Comparison of ENCODE assay signal across 8 mouse cellular contexts in the genomic region with DNA sequence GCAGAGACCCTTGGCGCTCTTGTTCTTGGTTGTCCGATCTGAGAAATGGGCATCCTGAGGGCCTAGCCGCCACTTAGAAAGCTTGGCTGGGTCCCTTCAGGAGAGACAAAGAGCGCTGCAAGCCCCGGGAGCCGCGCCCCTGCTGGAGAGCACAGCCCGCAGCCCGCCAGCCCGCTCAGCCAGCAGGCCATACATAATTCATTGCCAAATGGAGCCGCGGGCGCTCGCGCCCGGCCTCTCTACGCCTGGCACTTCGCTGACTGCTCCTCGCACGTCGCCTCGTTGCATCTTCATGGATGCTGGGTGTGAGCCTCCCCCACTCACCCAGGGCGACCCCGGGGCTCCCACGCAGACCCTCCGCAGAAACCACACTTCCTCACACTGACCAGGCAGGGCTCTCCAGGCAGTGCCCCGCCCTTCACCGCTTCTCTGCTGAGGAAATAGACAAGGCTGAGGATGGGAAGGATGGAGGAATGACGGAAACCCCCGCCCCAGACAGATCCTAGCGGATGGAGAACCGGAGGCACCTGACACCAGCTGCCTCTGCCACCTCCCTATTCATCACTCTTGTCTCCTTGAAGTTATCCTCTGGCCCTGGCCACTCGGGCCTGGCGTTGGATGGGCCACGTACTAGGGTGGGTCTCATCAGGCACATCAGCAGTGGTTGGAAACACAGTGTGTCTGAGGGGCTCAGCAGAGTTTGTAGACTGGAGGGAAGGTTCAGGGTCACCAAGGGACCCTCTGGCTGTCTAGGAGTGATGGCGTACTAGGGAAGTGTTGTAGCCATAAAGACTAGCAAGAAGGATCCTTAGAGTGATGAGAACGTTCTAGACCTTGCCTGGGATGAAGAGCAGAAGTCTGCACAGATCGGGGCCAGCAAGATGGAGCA.
A peak's percentile ranks its signal among the peaks of the same experiment; 100 is the strongest.
DNase-seq lines count a peak whose midpoint lies in the region; ATAC-seq and TF ChIP-seq lines count a peak whose summit lies in the region.

No protein-coding gene starts in this region.

- H3K27ac ChIP-seq in embryonic facial prominence, embryonic 14.5 days (replicated peaks; ENCODE audit: low read depth, low read length): no peak overlapping the region; the same call in 1 of the 2 replicates
- peak overlapping the region; percentile 55 for H3K27ac ChIP-seq in intestine, embryonic 14.5 days (ENCODE audit: low read depth)
- H3K27ac ChIP-seq in lung, postnatal 0 days (ENCODE audit: low read length): no peak overlapping the region; the same call in 1 of the 2 replicates
- H3K27ac ChIP-seq in stomach, embryonic 16.5 days (ENCODE audit: low read length): peak overlapping the region; percentile 39; the same call in 1 of the 2 replicates

- peak; percentile 52 for DNase-seq in layer of hippocampus, adult 11-12 months (ENCODE audit: low spot score)
- no peak for DNase-seq in layer of hippocampus, postnatal 36 days
- peak; percentile 45 to 59 for DNase-seq in adrenal gland, postnatal 36 days
- peak; percentile 73 for DNase-seq in embryonic facial prominence, embryonic 14.5 days (ENCODE audit: low spot score)
- peak; percentile 79 for DNase-seq in intestine, embryonic 14.5 days (ENCODE audit: low spot score)
- DNase-seq in lung, postnatal 0 days (ENCODE audit: low spot score): peak; percentile 68
- DNase-seq in layer of hippocampus, postnatal 14 days (ENCODE audit: low spot score in 2 of 2): no peak

- ATAC-seq in embryonic facial prominence, embryonic 14.5 days (ENCODE audit: low read depth): no peak; the same call in 1 of the 2 replicates
- peak; percentile 35; the same call in 1 of the 2 replicates for ATAC-seq in intestine, embryonic 14.5 days (replicated peaks; ENCODE audit: low FRiP score, low TSS enrichment, low read depth)
- ATAC-seq in lung, postnatal 0 days: peak; percentile 58
- peak; percentile 33; the same call in 1 of the 2 replicates for ATAC-seq in stomach, embryonic 16.5 days (ENCODE audit: insufficient read depth, low FRiP score)

- TF ChIP-seq EP300 in lung, postnatal 0 days (IDR thresholded peaks at IDR 0.05): no peak

- H3K4me3 ChIP-seq in embryonic facial prominence, embryonic 14.5 days (ENCODE audit: low read depth, low read length): peak overlapping the region; percentile 16; the same call in 1 of the 2 replicates
- H3K4me3 ChIP-seq in intestine, embryonic 14.5 days (ENCODE audit: low read depth, low read length): peak overlapping the region; percentile 26
- H3K4me3 ChIP-seq in lung, postnatal 0 days (ENCODE audit: low read depth, low read length): 0 out of 2 replicates have a peak overlapping the region, but pooled peaks have one; percentile 20
- peak overlapping the region; percentile 33 for H3K4me3 ChIP-seq in stomach, embryonic 16.5 days (replicated peaks; ENCODE audit: low read length)

- H3K27me3 ChIP-seq in embryonic facial prominence, embryonic 14.5 days (replicated peaks; ENCODE audit: control insufficient read depth, insufficient read depth, low read length): no peaks in the 10 kb centered on the region
- no peaks in the 10 kb centered on the region for H3K27me3 ChIP-seq in intestine, embryonic 14.5 days (replicated peaks; ENCODE audit: control insufficient read depth, insufficient read depth, low read length)
- H3K27me3 ChIP-seq in lung, postnatal 0 days (replicated peaks; ENCODE audit: insufficient read depth, low read length): no peaks in the 10 kb centered on the region
- H3K27me3 ChIP-seq in stomach, embryonic 16.5 days (ENCODE audit: control insufficient read depth, insufficient read depth, low read length): no peaks in the 10 kb centered on the region

- H3K9me3 ChIP-seq in embryonic facial prominence, embryonic 14.5 days (ENCODE audit: control insufficient read depth, low read length): no peaks in the 10 kb centered on the region
- H3K9me3 ChIP-seq in intestine, embryonic 14.5 days (ENCODE audit: control insufficient read depth, low read length): no peaks in the 10 kb centered on the region
- no peaks in the 10 kb centered on the region for H3K9me3 ChIP-seq in lung, postnatal 0 days (ENCODE audit: low read length)
- no peaks in the 10 kb centered on the region for H3K9me3 ChIP-seq in stomach, embryonic 16.5 days (replicated peaks; ENCODE audit: control insufficient read depth, low read length)

- peak; percentile 53 for TF ChIP-seq CTCF in lung, postnatal 0 days (IDR thresholded peaks at IDR 0.05)

- peak overlapping the region; percentile 47 for H3K9ac ChIP-seq in embryonic facial prominence, embryonic 14.5 days (ENCODE audit: low read depth, low read length)
- peak overlapping the region; percentile 52 for H3K9ac ChIP-seq in intestine, embryonic 14.5 days (ENCODE audit: low read length)
- peak overlapping the region; percentile 43; the same call in 1 of the 2 replicates for H3K9ac ChIP-seq in lung, postnatal 0 days (replicated peaks; ENCODE audit: low read depth)
- H3K9ac ChIP-seq in stomach, embryonic 16.5 days (ENCODE audit: low read length): peak overlapping the region; percentile 74

- peaks cover 43% of the 10 kb centered on the region for H3K4me1 ChIP-seq in embryonic facial prominence, embryonic 14.5 days (ENCODE audit: control insufficient read depth, insufficient read depth, low read length)
- peaks cover 45% of the 10 kb centered on the region for H3K4me1 ChIP-seq in intestine, embryonic 14.5 days (replicated peaks; ENCODE audit: control insufficient read depth, insufficient read depth, low read length)
- peaks cover 18% of the 10 kb centered on the region for H3K4me1 ChIP-seq in lung, postnatal 0 days (ENCODE audit: insufficient read depth, low read depth, low read length)
- peaks cover 47% of the 10 kb centered on the region for H3K4me1 ChIP-seq in stomach, embryonic 16.5 days (ENCODE audit: control insufficient read depth, insufficient read depth, low read length)

- WGBS in embryonic facial prominence, embryonic 14.5 days: 21% methylated on average over 37 of the region's 38 CpGs
- WGBS in intestine, embryonic 14.5 days: 11% methylated on average over 38 of the region's 38 CpGs
- WGBS in lung, postnatal 0 days: 16% methylated on average over 38 of the region's 38 CpGs
- 16% methylated on average over 38 of the region's 38 CpGs for WGBS in stomach, embryonic 16.5 days

- H3K36me3 ChIP-seq in embryonic facial prominence, embryonic 14.5 days (ENCODE audit: control insufficient read depth, insufficient read depth, low read length): no peaks in the 10 kb centered on the region
- no peaks in the 10 kb centered on the region for H3K36me3 ChIP-seq in intestine, embryonic 14.5 days (ENCODE audit: control insufficient read depth, insufficient read depth, low read length)
- no peaks in the 10 kb centered on the region for H3K36me3 ChIP-seq in lung, postnatal 0 days (ENCODE audit: insufficient read depth, low read length)
- no peaks in the 10 kb centered on the region for H3K36me3 ChIP-seq in stomach, embryonic 16.5 days (ENCODE audit: control insufficient read depth, insufficient read depth, low read length)

- H3K4me2 ChIP-seq in embryonic facial prominence, embryonic 14.5 days (ENCODE audit: low read depth, low read length): peak overlapping the region; percentile 49
- peak overlapping the region; percentile 54 for H3K4me2 ChIP-seq in intestine, embryonic 14.5 days (ENCODE audit: low read length)
- peak overlapping the region; percentile 54 for H3K4me2 ChIP-seq in lung, postnatal 0 days (replicated peaks; ENCODE audit: low read depth, low read length)
- peak overlapping the region; percentile 56 for H3K4me2 ChIP-seq in stomach, embryonic 16.5 days (ENCODE audit: low read depth, low read length)

Comparison
In these comparisons a context has a peak if more than half of its experiments do, and no peak if none do; other contexts are left out.
1. DNase-seq: peak in layer of hippocampus, adult 11-12 months (single experiment), adrenal gland, postnatal 36 days (2 of 2), embryonic facial prominence, embryonic 14.5 days (single experiment), intestine, embryonic 14.5 days (single experiment) and lung, postnatal 0 days (single experiment); none in layer of hippocampus, postnatal 36 days (0 of 2) and layer of hippocampus, postnatal 14 days (0 of 2).
2. H3K27ac ChIP-seq: peak in intestine, embryonic 14.5 days (single experiment) and stomach, embryonic 16.5 days (single experiment); none in embryonic facial prominence, embryonic 14.5 days (single experiment) and lung, postnatal 0 days (single experiment).
3. Peak in every context shown above with its lines, with median percentiles within 50 percentile points of each other: H3K4me2 ChIP-seq, H3K4me3 ChIP-seq and H3K9ac ChIP-seq.